Mouse (Mus musculus) large intestine, adult 2 months (tissue): Measurements from ENCODE around the gene Cacna2d1. TPM values are rescaled to one million over a fixed set of nuclear protein-coding genes. Genes with fewer than 3 reads are reported as not detected.

ENCODE experiments used
- DNase-seq: peaks from one replicate; pipeline ENCODE4 v3.0.0-alpha.2; 2012; ENCODE audit warnings: low read depth, low spot score
- WGBS: fragments of 180-500 bp; shearing (Covaris S2); methylation state at CpG from one replicate; pipeline ENCODE4 v1.1.7; 2018; 5-methylcytosine and 5-hydroxymethylcytosine counted together
- polyA plus RNA-seq: library from polyadenylated mRNA; depleted of rRNA; stranded (reverse); fragments of >200 nt; gene quantifications from 2 replicates; pipeline ENCODE4 v1.2.3, GENCODE M21; 2012; rRNA removed

The Cacna2d1 gene
- polyA plus RNA-seq, 1 experiment, result 1.5 TPM

DNA sequence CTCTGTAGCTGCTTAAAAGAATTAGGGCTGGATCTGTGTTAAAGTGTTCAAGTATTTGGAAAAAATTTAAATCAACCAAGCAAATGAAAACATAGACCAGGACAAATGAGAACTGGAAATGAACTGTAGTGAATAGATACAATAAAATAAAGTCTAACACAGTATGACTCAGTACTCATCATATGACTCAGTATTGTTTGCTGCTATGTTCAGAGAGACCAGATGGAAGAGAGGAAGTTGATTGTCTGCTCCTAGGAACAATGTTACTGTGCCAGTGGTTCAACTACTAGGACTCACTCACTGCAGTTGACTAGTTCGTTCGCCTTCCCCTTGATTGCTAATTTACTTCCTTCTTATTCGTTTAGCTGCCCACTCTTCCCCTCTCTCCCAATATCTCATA lies 421.3 kb downstream of the Cacna2d1 start:
- 77% methylated on average over 3 of the region's 3 CpGs for WGBS
- no peak for DNase-seq

DNA sequence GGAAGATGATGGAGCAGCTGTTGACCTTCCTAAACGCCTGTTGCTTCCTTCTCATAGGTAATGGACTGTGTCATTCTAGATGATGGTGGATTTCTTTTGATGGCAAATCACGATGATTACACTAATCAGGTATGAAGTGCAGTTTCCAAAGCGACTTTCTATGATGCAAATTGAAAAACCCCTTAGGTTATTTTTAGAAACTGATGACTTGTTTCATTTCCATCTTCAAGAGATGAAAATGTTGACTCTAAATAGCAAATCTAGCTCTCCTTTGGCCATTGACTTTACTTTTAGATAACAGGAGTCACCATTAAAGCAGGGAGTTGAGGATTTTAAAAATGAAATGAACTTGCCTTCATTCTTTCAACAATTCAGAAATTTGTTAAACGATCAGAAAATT lies 423.2 kb downstream of the Cacna2d1 start:
- DNase-seq, result no peak
- WGBS, result 78% methylated on average over 4 of the region's 4 CpGs

DNA sequence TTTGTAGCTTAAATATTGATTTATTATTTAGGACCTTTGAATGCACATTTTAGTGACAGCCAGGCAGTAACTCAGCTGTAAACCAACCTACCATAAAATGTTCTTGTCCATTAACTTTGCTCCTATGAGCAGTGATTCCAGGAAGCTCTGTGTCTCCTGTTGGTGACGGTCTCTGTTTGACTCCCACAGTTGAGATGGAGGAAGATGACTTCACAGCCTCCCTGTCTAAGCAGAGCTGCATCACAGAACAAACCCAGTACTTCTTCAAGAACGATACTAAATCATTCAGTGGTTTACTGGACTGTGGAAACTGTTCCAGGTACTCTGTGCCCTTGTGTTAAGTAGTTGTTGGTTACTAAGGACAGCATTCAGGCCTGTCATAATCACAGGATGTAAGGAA lies 427.6 kb downstream of the Cacna2d1 start:
- DNase-seq, result no peak
- WGBS, result 64% methylated on average over 2 of the region's 2 CpGs

DNA sequence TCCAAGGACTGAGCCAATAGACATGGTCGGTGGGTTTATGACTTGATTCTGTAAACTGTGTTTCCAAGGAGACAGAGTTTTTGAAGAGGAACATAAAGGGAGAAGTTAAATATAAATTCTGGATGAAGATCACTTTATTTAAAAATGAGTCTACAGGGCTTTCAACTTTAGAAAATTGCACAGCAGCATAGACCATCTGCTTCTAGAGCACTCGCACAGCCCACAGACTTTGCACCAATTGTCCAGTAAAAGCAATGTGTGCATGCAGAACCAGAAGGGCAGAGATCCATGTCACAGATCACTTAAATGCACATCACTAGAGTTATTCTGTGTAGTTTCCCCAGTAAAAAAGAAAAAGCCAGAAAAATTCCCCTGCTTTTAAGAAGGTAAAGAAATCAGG lies 428.7 kb downstream of the Cacna2d1 start:
- WGBS, result 54% methylated on average over 2 of the region's 2 CpGs

DNA sequence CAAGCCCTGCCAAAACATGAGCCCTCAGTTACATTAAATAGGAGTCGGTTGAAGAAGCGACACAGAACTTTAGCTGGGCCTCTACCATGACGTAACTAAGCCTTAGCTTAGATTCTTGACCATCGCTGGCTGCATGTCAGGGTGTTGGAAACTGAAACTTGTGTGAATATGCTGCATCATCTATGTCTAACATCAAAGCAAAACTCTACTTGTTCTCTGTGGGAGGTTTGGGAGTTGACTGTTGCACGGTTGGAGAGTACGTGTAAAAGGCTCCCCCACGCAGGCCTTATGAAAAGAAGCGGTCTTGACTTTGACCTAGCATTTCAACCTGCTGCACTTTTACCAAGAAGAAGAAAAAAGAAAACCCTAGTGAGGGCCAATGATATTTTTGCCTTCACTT lies 436.2 kb downstream of the Cacna2d1 start:
- WGBS, result 87% methylated on average over 8 of the region's 8 CpGs
- DNase-seq, result no peak

More for the DNA sequence above, 428.7 kb downstream of the Cacna2d1 start:
- DNase-seq, result no peak

DNA sequence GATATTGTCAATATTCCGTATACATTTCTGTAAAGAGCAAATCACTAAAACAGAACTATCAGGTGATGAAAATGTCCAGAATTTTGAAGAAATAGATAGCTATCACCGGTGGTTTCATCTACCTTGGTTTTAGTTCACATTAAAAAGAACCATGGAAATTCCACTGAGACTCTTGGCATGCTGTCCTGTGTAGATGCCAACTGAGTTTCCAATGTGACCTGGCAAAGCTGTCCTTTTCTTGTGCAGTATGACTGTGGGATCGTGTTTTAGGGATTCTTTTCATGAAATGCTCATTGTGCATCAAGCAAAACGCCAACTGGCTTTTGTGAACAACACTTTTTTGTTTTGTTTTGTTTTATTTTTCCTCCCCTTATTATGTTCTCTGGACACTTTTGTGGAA lies 439.5 kb downstream of the Cacna2d1 start:
- whole genome bisulfite sequencing, result 77% methylated on average over 4 of the region's 4 CpGs
- no peak for DNase-seq

DNA sequence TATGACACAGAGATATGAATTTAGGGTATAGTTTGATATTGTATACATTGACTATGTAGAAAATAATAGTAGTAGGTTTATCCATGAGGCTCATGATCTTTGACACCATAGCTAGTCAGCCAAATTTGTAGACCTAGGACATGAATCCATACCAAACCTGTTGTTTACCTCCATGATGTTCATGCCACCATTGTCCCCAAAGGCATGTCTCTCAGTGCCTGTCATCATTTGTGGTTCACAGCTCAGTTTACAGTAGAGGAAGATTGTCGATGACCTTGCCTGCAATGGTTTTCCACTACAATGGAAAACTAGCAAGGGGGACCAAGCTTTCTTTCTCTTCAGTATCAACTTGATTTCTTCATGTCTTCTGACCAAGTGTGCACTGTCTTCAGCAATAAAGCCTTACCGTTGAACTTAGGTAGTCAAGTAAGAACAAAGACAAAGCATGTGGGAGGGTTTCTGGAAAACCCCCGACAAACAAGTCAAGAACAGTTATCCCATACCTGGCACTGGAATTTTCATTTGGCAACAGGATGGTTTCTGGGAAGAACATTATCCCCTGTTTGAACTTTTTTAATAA lies 441.9 kb downstream of the Cacna2d1 start:
- WGBS, result 93% methylated on average over 3 of the region's 3 CpGs
- DNase-seq, result no peak

DNA sequence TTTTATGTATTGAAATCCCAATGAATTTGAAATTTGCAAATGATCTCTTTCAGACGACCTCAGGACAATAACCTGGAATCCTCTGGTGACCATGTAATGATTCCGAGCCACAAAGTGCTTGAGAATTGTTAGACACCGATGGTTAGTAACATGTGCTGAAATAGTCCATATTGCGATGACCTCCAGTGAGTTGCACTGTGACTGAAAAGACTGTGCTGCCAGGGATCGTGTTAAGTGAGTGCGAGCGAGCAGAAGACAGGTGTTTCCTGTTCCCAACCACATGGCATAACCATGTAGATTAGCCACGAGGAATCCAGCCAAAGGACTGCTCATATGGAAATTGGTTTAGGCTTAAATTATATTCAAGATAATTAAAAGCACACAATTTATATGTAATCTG lies 475.5 kb downstream of the Cacna2d1 start:
- 71% methylated on average over 8 of the region's 8 CpGs for WGBS
- no peak for DNase-seq

DNA sequence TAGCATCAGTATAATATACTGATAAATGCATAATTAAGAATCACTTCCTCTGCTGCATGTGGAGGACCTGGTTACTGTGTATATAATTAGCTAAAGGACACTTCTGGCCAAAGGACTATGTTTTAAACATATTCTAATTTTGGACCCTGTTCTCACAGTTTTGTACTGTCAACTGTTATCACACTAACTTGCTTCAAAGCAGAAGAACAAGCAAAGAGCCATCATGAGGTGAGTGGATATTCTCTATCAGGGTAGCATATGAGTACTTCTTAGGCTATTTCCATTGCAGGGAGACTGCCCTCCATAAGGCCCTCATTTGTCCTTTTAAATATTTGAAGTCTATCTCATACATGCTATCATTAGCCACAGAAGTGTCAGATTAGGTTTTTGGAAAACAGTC lies 480.2 kb downstream of the Cacna2d1 start:
- no peak for DNase-seq

DNA sequence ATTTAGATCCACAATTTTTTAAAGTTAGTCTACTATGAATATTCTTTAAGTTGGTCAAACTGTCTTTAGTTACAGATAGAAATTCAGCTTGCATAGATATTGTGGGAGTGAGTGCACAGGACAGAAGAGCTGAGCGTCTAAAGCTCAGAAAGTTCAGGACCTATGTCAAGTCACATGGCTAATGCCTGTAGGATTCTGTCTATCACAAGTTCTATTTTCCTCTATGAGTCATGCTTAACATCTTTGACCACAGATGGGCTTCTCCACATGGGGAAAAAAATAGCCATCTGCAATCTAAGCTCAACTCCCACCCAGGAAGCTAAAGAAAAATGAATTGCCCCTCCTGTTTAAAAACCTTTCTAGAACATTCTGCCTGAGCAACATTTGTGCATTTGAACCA lies 483.5 kb downstream of the Cacna2d1 start:
- no peak for DNase-seq
- 78% methylated on average over 1 of the region's 1 CpGs for WGBS

DNA sequence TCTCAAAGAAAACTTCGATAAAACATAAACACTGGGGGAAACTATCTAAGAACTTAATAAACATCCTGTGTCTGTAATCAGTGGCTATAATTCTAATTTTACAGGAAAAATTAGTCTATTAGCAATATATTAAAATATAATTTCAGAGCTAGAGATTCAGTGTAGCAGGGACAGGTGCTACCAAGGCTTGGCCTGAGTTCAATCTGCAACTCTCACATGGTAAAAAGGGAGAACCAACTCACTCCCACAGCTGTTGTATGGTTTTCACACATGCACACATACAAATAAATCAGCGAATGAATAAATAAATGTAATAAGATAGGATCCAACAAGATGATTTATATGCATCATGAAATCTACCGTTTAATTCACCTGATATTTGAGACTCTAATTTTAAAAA lies 484.0 kb downstream of the Cacna2d1 start:
- DNase-seq, result no peak
- 77% methylated on average over 3 of the region's 3 CpGs for WGBS

Other genes starting within 250 kb of the Cacna2d1 start
- not detected in 2 replicates for gene Speer4c, start 220.4 kb upstream of the Cacna2d1 start, polyA plus RNA-seq